Mouse (Mus musculus): ENCODE data around the gene Ttc8. TPM values are rescaled to one million over a fixed set of nuclear protein-coding genes. Genes with fewer than 3 reads are reported as not detected.
A peak's percentile ranks its signal among the peaks of the same experiment; 100 is the strongest.

Ttc8 gene
- total RNA-seq, 2 experiments from 2014 or later, result 4.9 to 5.5 TPM

DNA sequence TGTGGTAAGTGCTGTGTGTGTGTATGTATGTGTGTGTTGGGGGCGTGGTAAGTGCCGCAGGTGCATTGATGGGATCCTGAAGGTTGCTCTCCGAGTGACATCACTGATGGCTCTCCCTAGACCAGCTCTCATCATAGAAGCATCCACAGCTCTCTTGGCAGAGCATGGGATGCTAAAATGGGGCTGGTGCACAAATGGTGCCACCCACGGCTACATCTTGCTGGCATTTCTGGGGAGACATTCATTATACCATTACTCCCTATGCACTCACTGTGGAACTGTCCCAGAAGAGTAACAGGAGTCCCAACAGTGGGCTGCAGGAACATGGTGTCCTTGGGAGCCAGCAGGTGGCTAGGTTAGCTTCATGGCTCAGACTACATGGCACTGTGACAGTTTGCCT is 95.5 kb downstream of the Ttc8 start:
- intact Hi-C loops (cut with DNase I), result no loop called here
- no peak for DNase-seq

- DNase-seq, result no peak
- intact Hi-C loops (cut with DNase I), result no loop called here
Measured at GRCm38 (mm10) chr12:99024430-99024960, 104.1 kb downstream of the Ttc8 start.

DNA sequence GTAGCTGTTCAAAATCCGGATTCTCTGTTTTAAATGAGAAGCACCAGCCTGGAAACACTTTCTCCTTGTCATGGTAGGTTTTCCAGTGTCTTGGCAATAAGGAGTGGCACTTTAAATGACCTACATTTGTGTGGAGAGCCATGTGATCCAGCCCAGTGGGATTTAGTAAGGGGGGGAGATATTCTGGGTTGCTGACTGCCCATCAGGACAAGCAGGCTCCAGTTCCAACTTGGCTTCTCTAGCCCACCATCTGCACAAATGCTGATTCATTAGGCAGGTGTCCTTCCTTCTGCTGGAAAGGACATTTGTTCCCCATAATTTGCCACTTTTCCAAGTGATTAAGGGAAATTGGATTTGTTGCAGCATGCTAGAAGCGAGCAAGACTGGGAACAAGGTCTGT is 105.9 kb downstream of the Ttc8 start:
- intact Hi-C loops (cut with DNase I), result no loop called here

GRCm38 (mm10) chr12:99028665-99029064 is 108.3 kb downstream of the Ttc8 start:
- intact Hi-C loops (cut with DNase I), result no loop called here
- DNase-seq, result no peak

More for the DNA sequence above, 105.9 kb downstream of the Ttc8 start:
- peak in 1 of 2 experiments; percentile 19 for DNase-seq

- no peak for DNase-seq
- intact Hi-C loops (cut with DNase I), result no loop called here
Measured at GRCm38 (mm10) chr12:99030022-99030421, 109.6 kb downstream of the Ttc8 start.

Other genes starting within 250 kb of the Ttc8 start
- gene Ptpn21, start 183.2 kb upstream of the Ttc8 start, total RNA-seq (2021), result 10 to 100 TPM; 25.1 to 25.9 TPM
- gene Zc3h14, start 173.6 kb upstream of the Ttc8 start, total RNA-seq (2021), result 10 to 100 TPM; 41.3 to 42.5 TPM
- 1 to 10 TPM; 1.8 to 2.2 TPM for gene Eml5, start 19.1 kb upstream of the Ttc8 start, total RNA-seq (2021)

Measured in gastrocnemius, postnatal 36 days (tissue).